Mouse (Mus musculus) heart, postnatal 25 days (tissue): Measurements from ENCODE around the gene Nek6. TPM values are rescaled to one million over a fixed set of nuclear protein-coding genes. Genes with fewer than 3 reads are reported as not detected.

Source experiments
- microRNA-seq: library from miRNA; unstranded; fragments of <30 nt; microRNA quantifications from one replicate; pipeline ENCODE4 v1.2.0, GENCODE M21; 2022
- total RNA-seq, 2 experiments: library from RNA; stranded (reverse); gene quantifications; 2 replicates each; pipeline ENCODE4 v1.2.3; 2021

The Nek6 gene
- total RNA-seq, 2 experiments from 2014 or later, result 3.4 to 4.3 TPM

Small RNA genes within 50 kb of the gene (microRNA-seq; reads per million reads assigned to microRNA genes)
- not detected for gene Gm27634

Other genes with a start within 250 kb of the Nek6 start
- 10 to 100 TPM; 23.8 to 24.9 TPM for gene Dennd1a, start 224.3 kb upstream of the Nek6 start, total RNA-seq
- under 1 TPM in 1 of 2 experiments, not detected in 1; 0.29 TPM for gene Lhx2, start 172.4 kb upstream of the Nek6 start, total RNA-seq
- gene Psmb7, start 132.4 kb downstream of the Nek6 start, total RNA-seq, result 100 to 1,000 TPM; 250 to 253 TPM
- gene Nr5a1, start 202.9 kb downstream of the Nek6 start, total RNA-seq, result not detected